Mouse (Mus musculus) midbrain, embryonic 14.5 days (tissue): ENCODE results near the gene Gys1. TPM values are rescaled to one million over a fixed set of nuclear protein-coding genes. Genes with fewer than 3 reads are reported as not detected.
"Not testable (repeated sequence)": the region's sequence is repeated elsewhere in the genome, so short reads cannot be mapped to it uniquely, and the experiment has no call there.

Source experiments
- ATAC-seq: fragments of 200-750 bp; cut with Nextera tagmentation; 2 replicates; pipeline ENCODE4 v1.8.0; 2017; ENCODE audit warnings: moderate number of reproducible peaks, moderate library complexity; ENCODE audit not compliant: low FRiP score, low TSS enrichment
- DNase-seq: peaks from one replicate; pipeline ENCODE4 v3.0.0-alpha.2; 2015
- H3K27ac ChIP-seq: fragments of 300-500 bp; sonication (generic); replicated peaks from 2 replicates; pipeline ENCODE4 v1.5.1; 2014; ENCODE audit warnings: mild to moderate bottlenecking, low read depth, low read length, moderate library complexity
- H3K27me3 ChIP-seq: fragments of 300-500 bp; sonication (generic); 2 replicates; pipeline ENCODE4 v1.6.1; 2014; ENCODE audit warnings: low read length, control low read depth, mixed read lengths; ENCODE audit not compliant: control insufficient read depth, insufficient read depth
- H3K36me3 ChIP-seq: fragments of 300-500 bp; sonication (generic); 2 replicates; pipeline ENCODE4 v1.6.1; 2014; ENCODE audit warnings: low read length, control low read depth; ENCODE audit not compliant: control insufficient read depth, insufficient read depth
- H3K4me1 ChIP-seq: fragments of 300-500 bp; sonication (generic); 2 replicates; pipeline ENCODE4 v1.6.1; 2014; ENCODE audit warnings: mild to moderate bottlenecking, antibody characterized with exemption, low read length, control low read depth; ENCODE audit not compliant: control insufficient read depth, insufficient read depth
- H3K4me2 ChIP-seq: fragments of 300-500 bp; sonication (generic); 2 replicates; pipeline ENCODE4 v1.6.1; 2014; ENCODE audit warnings: mild to moderate bottlenecking, low read length, moderate library complexity
- H3K4me3 ChIP-seq: fragments of 300-500 bp; sonication (generic); replicated peaks from 2 replicates; pipeline ENCODE4 v1.5.1; 2014; ENCODE audit warnings: low read depth, low read length
- H3K9ac ChIP-seq: fragments of 300-500 bp; sonication (generic); replicated peaks from 2 replicates; pipeline ENCODE4 v1.6.1; 2014; ENCODE audit warnings: mild to moderate bottlenecking, low read length, moderate library complexity
- H3K9me3 ChIP-seq: fragments of 300-500 bp; sonication (generic); 2 replicates; pipeline ENCODE4 v1.6.1; 2016; ENCODE audit warnings: low read length, control low read depth, mixed read lengths; ENCODE audit not compliant: control insufficient read depth
- WGBS: fragments of 180-500 bp; shearing (Covaris S2); extraction: QIAGEN DNeasy Blood & Tissue Kit; methylation state at CpG from one replicate; pipeline ENCODE4 v1.1.7; 2014; 5-methylcytosine and 5-hydroxymethylcytosine counted together
- polyA plus RNA-seq: library from polyadenylated mRNA; unstranded; fragments of >200 nt; fragmentation: Nextera tagmentation; extraction: Ambion mirVana; gene quantifications from 2 replicates; pipeline ENCODE4 v1.2.1, GENCODE M21; 2014

The Gys1 gene
- polyA plus RNA-seq, 1 experiment from 2014 or later: 15.5 TPM

DNA sequence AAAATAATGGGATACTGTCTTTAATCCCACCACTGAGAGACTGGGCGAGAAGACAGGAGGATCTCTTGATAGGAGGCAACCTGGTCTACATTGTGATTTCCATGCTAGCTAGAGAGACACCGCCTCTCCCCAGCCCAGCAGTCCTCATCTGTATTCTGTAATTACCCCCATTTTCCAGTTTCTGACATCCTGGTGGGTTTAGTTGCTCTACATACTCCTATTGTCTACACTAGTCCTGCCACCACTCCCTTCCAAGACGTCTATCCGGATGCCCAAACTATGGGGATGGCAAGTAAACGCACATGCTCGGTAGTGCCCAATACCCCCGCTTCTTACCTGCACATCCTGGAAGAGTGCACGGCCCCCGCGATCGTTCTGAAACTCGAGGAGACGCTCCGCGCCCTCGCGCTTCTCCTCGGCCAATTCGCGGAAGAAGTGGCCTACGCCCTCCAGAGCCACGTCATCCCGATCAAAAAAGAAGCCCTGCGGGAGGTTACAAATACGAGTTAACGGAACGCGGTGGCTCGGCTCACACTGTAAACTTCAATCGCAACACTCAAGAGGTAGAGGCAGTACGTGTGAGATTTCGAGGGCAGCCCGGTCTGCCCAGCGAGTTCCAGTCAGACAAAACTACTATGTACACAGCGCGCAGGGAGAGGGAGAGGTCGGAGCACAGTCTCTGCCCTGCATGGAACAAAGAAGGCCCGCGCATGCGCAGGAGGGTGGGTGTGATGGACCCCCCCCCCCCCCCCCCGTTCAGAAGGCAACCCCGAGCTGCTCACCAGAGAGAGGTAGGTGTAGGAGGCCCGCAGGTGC lies 24.3 kb downstream of the Gys1 start:
- Histone ChIP-seq H3K4me1 (peaks cover 28% of the 10 kb centered on the region), H3K36me3 (peaks cover 60% of the 10 kb centered on the region), H3K9ac (peak overlapping the region; percentile 88), H3K9me3 (no peaks in the 10 kb centered on the region), H3K4me2 (peak overlapping the region; percentile 90), H3K4me3 (peak overlapping the region; percentile 88), H3K27ac (peak overlapping the region; percentile 94), H3K27me3 (no peaks in the 10 kb centered on the region)
- DNase-seq: peak; percentile 92
- WGBS: 1% methylated on average over 41 of the region's 43 CpGs
- peak; percentile 79 for ATAC-seq

GRCm38 (mm10) chr7:45459564-45460140 lies 25.0 kb downstream of the Gys1 start, which contains the start of gene Ftl1:
Ftl1 (minus strand) TSS chr7:45459884.
- not testable (repeated sequence) for H3K9me3 ChIP-seq, H3K27me3 ChIP-seq
- Histone ChIP-seq H3K36me3 (peaks cover 55% of the 10 kb centered on the region), H3K4me2 (peak within 1 kb of the TSS; percentile 90), H3K4me3 (peak within 1 kb of the TSS; percentile 88), H3K27ac (peak within 1 kb of the TSS; percentile 94), H3K4me1 (peaks cover 28% of the 10 kb centered on the region), H3K9ac (peak within 1 kb of the TSS; percentile 88)
- WGBS: under 1% methylated on average over 25 of the region's 37 CpGs
- DNase-seq (peak; percentile 99), ATAC-seq (peak; percentile 93)

GRCm38 (mm10) chr7:45460377-45460776 lies 25.7 kb downstream of the Gys1 start:
- H3K9ac ChIP-seq: peak overlapping the region; percentile 88; the same call in 1 of the 2 replicates
- peaks cover 55% of the 10 kb centered on the region for H3K36me3 ChIP-seq
- DNase-seq (peak; percentile 29), ATAC-seq (no peak)
- no peaks in the 10 kb centered on the region for H3K27me3 ChIP-seq
- peaks cover 32% of the 10 kb centered on the region for H3K4me1 ChIP-seq
- H3K4me3 ChIP-seq: peak overlapping the region; percentile 88
- H3K27ac ChIP-seq: peak overlapping the region; percentile 94
- peak overlapping the region; percentile 65 for H3K4me2 ChIP-seq
- 80% methylated on average over 7 of the region's 7 CpGs for WGBS
- no peaks in the 10 kb centered on the region for H3K9me3 ChIP-seq

- H3K4me1 ChIP-seq: peaks cover 37% of the 10 kb centered on the region
Observed at GRCm38 (mm10) chr7:45460860-45461314, 26.2 kb downstream of the Gys1 start.

DNA sequence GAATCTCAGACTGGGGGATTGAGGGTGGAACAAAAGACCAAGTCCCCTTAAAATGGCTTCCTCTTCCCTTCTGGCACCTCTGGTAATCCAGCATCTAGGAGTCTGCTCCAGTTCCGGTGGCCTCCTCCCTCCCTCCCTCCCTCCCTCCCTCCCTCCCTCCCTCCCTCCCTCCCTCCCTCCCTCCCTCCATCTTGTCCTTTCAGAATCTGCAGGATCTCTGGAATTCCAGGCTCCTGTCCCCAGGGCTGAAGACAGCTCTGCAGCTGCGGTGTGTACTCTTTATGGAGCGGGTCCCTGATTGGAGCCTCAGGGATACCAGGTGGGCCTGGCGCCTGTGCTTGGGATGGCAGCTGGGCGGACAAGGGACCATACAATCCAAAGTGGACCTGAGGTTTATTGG lies 26.7 kb downstream of the Gys1 start:
- Histone ChIP-seq H3K27ac (peak overlapping the region; percentile 94), H3K9ac (no peak overlapping the region), H3K36me3 (peaks cover 52% of the 10 kb centered on the region), H3K4me1 (peaks cover 41% of the 10 kb centered on the region), H3K4me2 (no peak overlapping the region), H3K27me3 (no peaks in the 10 kb centered on the region), H3K4me3 (no peak overlapping the region), H3K9me3 (no peaks in the 10 kb centered on the region)
- no peak for ATAC-seq
- 58% methylated on average over 5 of the region's 5 CpGs for WGBS
- no peak for DNase-seq

More at GRCm38 (mm10) chr7:45460860-45461314, 26.2 kb downstream of the Gys1 start:
- Histone ChIP-seq H3K36me3 (peaks cover 54% of the 10 kb centered on the region), H3K4me2 (peak overlapping the region; percentile 65; the same call in 1 of the 2 replicates), H3K27me3 (no peaks in the 10 kb centered on the region), H3K9me3 (no peaks in the 10 kb centered on the region), H3K9ac (no peak overlapping the region), H3K27ac (peak overlapping the region; percentile 94), H3K4me3 (no peak overlapping the region)
- DNase-seq (peak; percentile 52), ATAC-seq (no peak)
- WGBS: 50% methylated on average over 13 of the region's 13 CpGs

GRCm38 (mm10) chr7:45461781-45462180 lies 27.1 kb downstream of the Gys1 start:
- Histone ChIP-seq H3K27ac (no peak overlapping the region; the same call in 1 of the 2 replicates), H3K4me2 (no peak overlapping the region), H3K9me3 (no peaks in the 10 kb centered on the region), H3K4me1 (peaks cover 39% of the 10 kb centered on the region), H3K4me3 (no peak overlapping the region), H3K27me3 (no peaks in the 10 kb centered on the region), H3K9ac (no peak overlapping the region), H3K36me3 (peaks cover 50% of the 10 kb centered on the region)
- DNase-seq (no peak), ATAC-seq (no peak)
- 92% methylated on average over 4 of the region's 4 CpGs for WGBS

DNA sequence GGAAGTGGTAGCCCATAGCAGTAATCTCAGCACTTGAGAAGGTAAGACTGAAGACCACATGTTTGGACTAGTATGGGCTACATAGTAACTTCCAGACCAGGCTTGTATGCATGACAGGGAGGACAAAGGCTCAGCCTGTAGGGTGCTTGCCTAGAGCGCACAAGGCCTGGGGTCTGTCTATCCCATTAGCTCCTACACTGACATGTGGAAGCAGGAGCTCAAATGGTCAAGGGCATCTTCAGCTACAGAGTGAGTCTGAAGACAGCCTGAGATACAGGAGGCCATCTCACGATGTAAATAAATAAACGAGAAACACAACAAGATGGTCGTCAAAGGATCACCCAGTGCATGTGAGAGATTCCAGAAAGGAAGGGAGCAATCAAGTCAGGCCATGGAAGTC lies 27.7 kb downstream of the Gys1 start:
- no peaks in the 10 kb centered on the region for H3K27me3 ChIP-seq
- no peak overlapping the region for H3K4me3 ChIP-seq
- peaks cover 33% of the 10 kb centered on the region for H3K4me1 ChIP-seq
- WGBS: 94% methylated on average over 4 of the region's 4 CpGs
- H3K9ac ChIP-seq: no peak overlapping the region
- H3K36me3 ChIP-seq: peaks cover 44% of the 10 kb centered on the region
- ATAC-seq (no peak), DNase-seq (no peak)
- H3K4me2 ChIP-seq: no peak overlapping the region
- H3K27ac ChIP-seq: no peak overlapping the region
- no peaks in the 10 kb centered on the region for H3K9me3 ChIP-seq

DNA sequence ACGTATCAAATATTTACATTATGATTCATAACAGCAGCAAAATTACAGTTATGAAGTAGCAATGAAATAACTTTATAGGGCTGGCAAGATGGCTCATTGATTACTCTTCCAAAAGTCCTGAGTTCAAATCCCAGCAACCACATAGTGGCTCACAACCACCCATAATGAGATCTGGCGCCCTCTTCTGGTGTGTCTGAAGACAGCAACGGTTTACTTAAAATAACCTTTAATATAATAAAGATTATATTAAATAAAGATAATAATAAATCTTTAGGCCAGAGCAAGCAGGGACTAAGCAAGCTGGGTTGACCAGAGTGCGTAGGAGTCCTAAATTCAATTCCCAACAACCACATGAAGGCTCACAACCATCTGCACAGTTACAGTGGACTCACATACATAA lies 28.2 kb downstream of the Gys1 start:
- H3K9me3 ChIP-seq, ATAC-seq, H3K4me3 ChIP-seq, H3K9ac ChIP-seq, H3K4me2 ChIP-seq, H3K27ac ChIP-seq, H3K27me3 ChIP-seq, DNase-seq: not testable (repeated sequence)
- Histone ChIP-seq H3K4me1 (peaks cover 28% of the 10 kb centered on the region), H3K36me3 (peaks cover 39% of the 10 kb centered on the region)
- WGBS: 80% methylated on average over 4 of the region's 4 CpGs
